Mouse (Mus musculus) embryonic facial prominence, embryonic 14.5 days (tissue): Measurements from ENCODE around the gene Rab31. TPM values are rescaled to one million over a fixed set of nuclear protein-coding genes. Genes with fewer than 3 reads are reported as not detected.

Source experiments
- ATAC-seq: fragments of 200-750 bp; cut with Nextera tagmentation; 2 replicates; pipeline ENCODE4 v1.8.0; 2017; ENCODE audit warnings: low read depth, moderate number of reproducible peaks, moderate TSS enrichment
- DNase-seq: peaks from one replicate; pipeline ENCODE4 v3.0.0-alpha.2; 2015; ENCODE audit warnings: low spot score
- H3K27ac ChIP-seq: fragments of 300-500 bp; sonication (generic); replicated peaks from 2 replicates; pipeline ENCODE4 v1.5.1; 2014; ENCODE audit warnings: low read depth, mild to moderate bottlenecking, low read length, moderate library complexity
- H3K27me3 ChIP-seq: fragments of 300-500 bp; sonication (generic); replicated peaks from 2 replicates; pipeline ENCODE4 v1.6.1; 2014; ENCODE audit warnings: low read length; ENCODE audit not compliant: control insufficient read depth, insufficient read depth
- H3K36me3 ChIP-seq: fragments of 300-500 bp; sonication (generic); 2 replicates; pipeline ENCODE4 v1.6.1; 2014; ENCODE audit warnings: low read length, mixed read lengths; ENCODE audit not compliant: control insufficient read depth, insufficient read depth
- H3K4me1 ChIP-seq: fragments of 300-500 bp; sonication (generic); 2 replicates; pipeline ENCODE4 v1.6.1; 2014; ENCODE audit warnings: antibody characterized with exemption, low read length; ENCODE audit not compliant: control insufficient read depth, insufficient read depth
- H3K4me2 ChIP-seq: fragments of 300-500 bp; sonication (generic); 2 replicates; pipeline ENCODE4 v1.6.1; 2014; ENCODE audit warnings: low read depth, mild to moderate bottlenecking, low read length, moderate library complexity, mixed read lengths
- H3K4me3 ChIP-seq: fragments of 300-500 bp; sonication (generic); 2 replicates; pipeline ENCODE4 v1.5.1; 2014; ENCODE audit warnings: low read depth, mild to moderate bottlenecking, low read length
- H3K9ac ChIP-seq: fragments of 300-500 bp; sonication (generic); 2 replicates; pipeline ENCODE4 v1.6.1; 2014; ENCODE audit warnings: low read depth, mild to moderate bottlenecking, low read length, moderate library complexity, mixed read lengths
- H3K9me3 ChIP-seq: fragments of 300-500 bp; sonication (generic); 2 replicates; pipeline ENCODE4 v1.6.1; 2016; ENCODE audit warnings: low read length; ENCODE audit not compliant: control insufficient read depth
- WGBS: fragments of 180-500 bp; shearing (Covaris S2); extraction: QIAGEN DNeasy Blood & Tissue Kit; methylation state at CpG from one replicate; pipeline ENCODE4 v1.1.7; 2014; 5-methylcytosine and 5-hydroxymethylcytosine counted together
- polyA plus RNA-seq: library from polyadenylated mRNA; unstranded; fragments of >200 nt; fragmentation: Nextera tagmentation; extraction: Ambion mirVana; gene quantifications from 2 replicates; pipeline ENCODE4 v1.2.1, GENCODE M21; 2014

Gene Rab31
- polyA plus RNA-seq, 1 experiment from 2014 or later: 57.6 TPM

GRCm38 (mm10) chr17:65618431-65618830, 154.1 kb downstream of the Rab31 start:
- 75% methylated on average over 2 of the region's 2 CpGs for WGBS
- Histone ChIP-seq H3K9ac (no peak overlapping the region), H3K4me3 (no peak overlapping the region), H3K4me1 (no peaks in the 10 kb centered on the region), H3K27ac (no peak overlapping the region), H3K4me2 (no peak overlapping the region), H3K27me3 (no peaks in the 10 kb centered on the region), H3K36me3 (no peaks in the 10 kb centered on the region), H3K9me3 (no peaks in the 10 kb centered on the region)
- no peak for ATAC-seq
- peak; percentile 56 for DNase-seq

DNA sequence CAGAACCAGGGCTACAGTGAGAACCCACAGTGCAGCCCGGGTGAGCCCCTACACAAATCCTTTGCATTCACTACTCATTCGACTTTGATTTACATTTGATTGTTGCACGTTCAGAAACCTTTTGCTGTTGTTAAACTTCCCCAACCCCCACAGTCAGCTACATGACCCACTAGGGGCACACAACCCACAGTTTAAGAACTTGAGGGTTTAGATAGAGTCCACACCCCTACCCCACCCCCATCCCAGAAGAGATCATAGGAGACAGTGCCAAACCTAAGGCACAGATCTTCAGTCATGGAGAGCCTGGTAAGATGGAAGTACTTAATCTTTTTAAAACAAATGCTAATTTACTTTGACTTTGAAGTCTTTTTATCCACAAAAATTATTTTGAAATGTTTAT, 156.9 kb downstream of the Rab31 start:
- Histone ChIP-seq H3K4me1 (peaks cover 4% of the 10 kb centered on the region; the same call in 1 of the 2 replicates), H3K27ac (no peak overlapping the region), H3K27me3 (no peaks in the 10 kb centered on the region), H3K36me3 (no peaks in the 10 kb centered on the region), H3K4me2 (no peak overlapping the region), H3K9ac (no peak overlapping the region), H3K9me3 (no peaks in the 10 kb centered on the region), H3K4me3 (no peak overlapping the region)
- ATAC-seq: no peak
- 45% methylated on average over 3 of the region's 3 CpGs for WGBS
- DNase-seq: no peak

- ATAC-seq (no peak), DNase-seq (peak; percentile 46)
- H3K27ac ChIP-seq: peak overlapping the region; percentile 100
- no peaks in the 10 kb centered on the region for H3K9me3 ChIP-seq
- no peaks in the 10 kb centered on the region for H3K27me3 ChIP-seq
- H3K4me3 ChIP-seq: peak overlapping the region; percentile 92
- H3K4me2 ChIP-seq: peak overlapping the region; percentile 69
- WGBS: under 1% methylated on average over 9 of the region's 9 CpGs
- H3K36me3 ChIP-seq: no peaks in the 10 kb centered on the region; the same call in 1 of the 2 replicates
- peaks cover 4% of the 10 kb centered on the region; the same call in 1 of the 2 replicates for H3K4me1 ChIP-seq
- H3K9ac ChIP-seq: peak overlapping the region; percentile 96
Measured at GRCm38 (mm10) chr17:65614431-65614830, 158.1 kb downstream of the Rab31 start.

GRCm38 (mm10) chr17:65613463-65614412, 158.8 kb downstream of the Rab31 start, which contains the start of gene Vapa:
Gene Vapa (minus strand): TSS chr17:65613555.
- under 1% methylated on average over 37 of the region's 85 CpGs for WGBS
- H3K4me1 ChIP-seq: peaks cover 9% of the 10 kb centered on the region
- no peaks in the 10 kb centered on the region for H3K27me3 ChIP-seq
- H3K27ac ChIP-seq: peak within 1 kb of the TSS; percentile 100
- peak; percentile 98 for DNase-seq
- H3K9ac ChIP-seq: peak within 1 kb of the TSS; percentile 96
- H3K4me3 ChIP-seq: peak within 1 kb of the TSS; percentile 92
- H3K36me3 ChIP-seq: no peaks in the 10 kb centered on the region; the same call in 1 of the 2 replicates
- H3K4me2 ChIP-seq: peak within 1 kb of the TSS; percentile 77
- no peaks in the 10 kb centered on the region for H3K9me3 ChIP-seq
- ATAC-seq: peak; percentile 95

- DNase-seq (no peak), ATAC-seq (peak; percentile 58)
- Histone ChIP-seq H3K4me3 (peak overlapping the region; percentile 92), H3K4me1 (peaks cover 14% of the 10 kb centered on the region), H3K9me3 (no peaks in the 10 kb centered on the region), H3K4me2 (peak overlapping the region; percentile 77; the same call in 1 of the 2 replicates), H3K27ac (peak overlapping the region; percentile 100), H3K9ac (peak overlapping the region; percentile 96), H3K27me3 (no peaks in the 10 kb centered on the region), H3K36me3 (no peaks in the 10 kb centered on the region; the same call in 1 of the 2 replicates)
- 0% methylated on average over 11 of the region's 42 CpGs for WGBS
Measured at GRCm38 (mm10) chr17:65613142-65613462, 159.4 kb downstream of the Rab31 start.

DNA sequence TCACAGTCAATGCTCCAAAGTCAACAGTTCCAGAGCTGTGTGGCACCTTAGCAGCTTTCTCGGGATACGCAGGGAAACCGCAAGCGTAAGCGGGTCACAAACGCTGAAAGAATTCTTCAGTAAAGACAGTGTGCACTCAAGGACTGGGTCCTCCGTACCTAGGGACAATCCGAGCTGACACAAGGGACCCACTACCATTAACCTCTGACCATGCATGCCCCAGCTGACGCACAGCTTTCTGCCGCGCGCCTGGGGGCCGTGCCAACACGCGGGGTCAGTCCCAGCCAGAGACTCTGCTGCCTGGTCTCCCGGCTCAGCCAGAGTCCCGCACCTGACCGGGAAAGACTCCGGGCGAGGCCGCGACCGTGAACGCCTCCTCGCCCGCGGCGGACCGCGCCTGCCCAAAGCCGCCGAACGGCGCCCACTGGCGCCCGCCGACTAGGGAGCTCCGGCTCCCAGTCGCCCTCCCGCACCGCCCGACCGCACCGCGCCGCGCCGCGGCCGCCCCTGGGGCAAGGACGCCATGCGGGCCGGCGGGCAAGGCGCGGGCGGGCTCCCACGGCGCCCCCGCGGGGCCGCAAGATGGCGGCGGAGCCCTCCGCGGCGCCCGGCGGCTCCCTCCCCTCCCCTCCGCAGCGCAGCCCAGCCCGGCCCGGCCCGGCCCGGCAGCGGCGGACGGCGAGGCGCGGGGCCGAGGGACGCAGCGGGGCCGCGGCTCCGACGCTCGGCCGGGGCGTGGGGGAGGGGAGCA, 160.0 kb downstream of the Rab31 start:
- DNase-seq (peak; percentile 32), ATAC-seq (peak; percentile 34)
- under 1% methylated on average over 30 of the region's 91 CpGs for WGBS

DNA sequence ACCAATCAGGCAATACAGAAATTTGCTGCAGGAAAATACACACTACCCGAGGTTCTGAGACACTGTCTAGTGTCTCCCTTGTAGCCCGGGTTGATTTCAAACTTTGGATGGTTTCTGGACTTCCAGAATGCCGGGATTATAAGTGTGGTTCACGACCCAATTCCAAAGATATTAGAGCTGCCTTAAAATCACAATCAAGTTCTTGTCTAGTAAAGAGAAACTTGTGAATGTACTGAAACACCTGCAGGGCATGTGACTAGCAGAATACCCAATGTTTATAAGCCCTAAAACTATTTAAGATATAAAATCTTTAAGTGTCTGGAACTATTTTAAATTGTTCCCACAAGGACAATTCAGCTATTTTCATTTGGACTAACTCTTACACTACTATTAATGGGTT, 160.8 kb downstream of the Rab31 start:
- H3K9me3 ChIP-seq: no peaks in the 10 kb centered on the region
- H3K4me2 ChIP-seq: peak overlapping the region; percentile 77
- DNase-seq: no peak
- H3K27ac ChIP-seq: no peak overlapping the region
- H3K4me1 ChIP-seq: peaks cover 24% of the 10 kb centered on the region
- ATAC-seq: no peak
- H3K4me3 ChIP-seq: peak overlapping the region; percentile 92
- peak overlapping the region; percentile 96; the same call in 1 of the 2 replicates for H3K9ac ChIP-seq
- WGBS: 7% methylated on average over 4 of the region's 4 CpGs
- H3K36me3 ChIP-seq: no peaks in the 10 kb centered on the region; the same call in 1 of the 2 replicates
- no peaks in the 10 kb centered on the region for H3K27me3 ChIP-seq

More for the DNA sequence above, 160.0 kb downstream of the Rab31 start:
- Histone ChIP-seq H3K36me3 (no peaks in the 10 kb centered on the region; the same call in 1 of the 2 replicates), H3K9ac (peak overlapping the region; percentile 96), H3K27ac (peak overlapping the region; percentile 100), H3K27me3 (no peaks in the 10 kb centered on the region), H3K4me3 (peak overlapping the region; percentile 92), H3K4me1 (peaks cover 19% of the 10 kb centered on the region), H3K4me2 (peak overlapping the region; percentile 77), H3K9me3 (no peaks in the 10 kb centered on the region)

- H3K27ac ChIP-seq: no peak overlapping the region
- H3K27me3 ChIP-seq: no peaks in the 10 kb centered on the region
- no peak overlapping the region for H3K4me3 ChIP-seq
- no peak overlapping the region for H3K9ac ChIP-seq
- DNase-seq (no peak), ATAC-seq (no peak)
- no peaks in the 10 kb centered on the region; the same call in 1 of the 2 replicates for H3K36me3 ChIP-seq
- no peaks in the 10 kb centered on the region for H3K9me3 ChIP-seq
- peaks cover 35% of the 10 kb centered on the region for H3K4me1 ChIP-seq
- no peak overlapping the region for H3K4me2 ChIP-seq
- WGBS: 71% methylated on average over 5 of the region's 5 CpGs
Measured at GRCm38 (mm10) chr17:65608743-65609142, 163.8 kb downstream of the Rab31 start.
